Mouse (Mus musculus) G1E (cell line): ENCODE results near the gene Noxred1. TPM values are rescaled to one million over a fixed set of nuclear protein-coding genes. Genes with fewer than 3 reads are reported as not detected.

ENCODE experiments used
- ATAC-seq: 2 replicates; pipeline ENCODE4 v1.8.0; 2016; ENCODE audit warnings: mild to moderate bottlenecking; ENCODE audit not compliant: insufficient number of reproducible peaks, poor library complexity, low FRiP score, severe bottlenecking; ENCODE audit errors: extremely low read depth
- DNase-seq: peaks from one replicate; pipeline ENCODE4 v3.0.0; 2012; ENCODE audit warnings: low spot score
- H3K27me3 ChIP-seq: 2 replicates; pipeline ENCODE4 v1.6.1; 2012; ENCODE audit warnings: mild to moderate bottlenecking, low read length, inconsistent platforms; ENCODE audit not compliant: insufficient read depth
- H3K36me3 ChIP-seq: replicated peaks from 2 replicates; pipeline ENCODE3; 2012; ENCODE audit warnings: mild to moderate bottlenecking, inconsistent platforms
- H3K4me1 ChIP-seq: 2 replicates; pipeline ENCODE4 v1.6.1; 2012; ENCODE audit warnings: low read depth, low read length, inconsistent platforms, mixed read lengths; ENCODE audit not compliant: insufficient read depth
- H3K4me3 ChIP-seq: 2 replicates; pipeline ENCODE4 v1.5.1; 2012; ENCODE audit warnings: low read depth, mild to moderate bottlenecking, inconsistent platforms, low read length, moderate library complexity, mixed read lengths
- H3K9me3 ChIP-seq: replicated peaks from 2 replicates; pipeline ENCODE4 v1.6.1; 2012; ENCODE audit warnings: inconsistent platforms
- CTCF ChIP-seq: IDR thresholded peaks from 2 replicates; pipeline ENCODE4 v1.5.1; 2012; ENCODE audit warnings: low read depth, low read length, inconsistent platforms, mixed read lengths
- GATA1 ChIP-seq: IDR thresholded peaks from 2 replicates; pipeline ENCODE4 v1.6.1; 2012; ENCODE audit warnings: borderline replicate concordance, low read length, inconsistent platforms, mixed read lengths
- GATA2 ChIP-seq: IDR thresholded peaks from 2 replicates; pipeline ENCODE4 v1.6.1; 2012; ENCODE audit warnings: low read depth, low read length, inconsistent platforms, borderline replicate concordance
- POLR2AphosphoS5 ChIP-seq: IDR thresholded peaks from 2 replicates; pipeline ENCODE4 v1.6.1; 2012; ENCODE audit warnings: low read depth, low read length, inconsistent platforms; ENCODE audit not compliant: insufficient replicate concordance
- TAL1 ChIP-seq: conservative IDR thresholded peaks from 2 replicates; pipeline ENCODE4 v1.6.1; 2012; ENCODE audit warnings: low read depth, low read length, inconsistent platforms, mixed read lengths
- polyA plus RNA-seq: library from polyadenylated mRNA; stranded (reverse); fragments of >175 nt; gene quantifications from 2 replicates; pipeline ENCODE4 v1.2.3, GENCODE M21; 2012
- total RNA-seq, 2 experiments: library from RNA; stranded (forward) in 1 of 2; stranded (reverse) in 1 of 2; fragments of 200-1000 nt in 1 of 2; fragments of >200 nt in 1 of 2; fragmentation: Nextera tagmentation in 1 of 2; gene quantifications; 2 replicates each; pipeline ENCODE4 v1.2.3; 2014 to 2017

Gene Noxred1
- total and polyA plus RNA-seq, 3 experiments: 0.11 to 0.75 TPM; not detected in 1

- H3K9me3 ChIP-seq: no peaks in the 10 kb centered on the region
- H3K4me3 ChIP-seq: no peak overlapping the region
- no peaks in the 10 kb centered on the region; the same call in 1 of the 2 replicates for H3K27me3 ChIP-seq
- TF ChIP-seq GATA1 (no peak), TAL1 (no peak), POLR2AphosphoS5 (no peak), GATA2 (no peak), CTCF (no peak)
- no peak for ATAC-seq
- DNase-seq: no peak
- H3K36me3 ChIP-seq: peaks cover 75% of the 10 kb centered on the region
- H3K4me1 ChIP-seq: no peaks in the 10 kb centered on the region
These were observed 63.2 kb downstream of the Noxred1 start for GRCm38 (mm10) chr12:87175194-87175946.

Other genes with a start within 250 kb of the Noxred1 start
- gene Zdhhc22, start 248.3 kb downstream of the Noxred1 start, total RNA-seq (2014; fragmentation: Nextera tagmentation): not detected in 2 replicates
- 0.06 and 0.11 TPM in 2 replicates for gene Zdhhc22, start 248.3 kb downstream of the Noxred1 start, total RNA-seq (2017)
- gene Zdhhc22, start 248.3 kb downstream of the Noxred1 start, polyA plus RNA-seq: not detected in 2 replicates
- gene Tmem63c, start 217.4 kb downstream of the Noxred1 start, total RNA-seq (2014; fragmentation: Nextera tagmentation): not detected in 2 replicates
- gene Tmem63c, start 217.4 kb downstream of the Noxred1 start, total RNA-seq (2017): not detected in 2 replicates
- gene Tmem63c, start 217.4 kb downstream of the Noxred1 start, polyA plus RNA-seq: not detected in 2 replicates
- not detected in 2 replicates for gene Ngb, start 136.2 kb downstream of the Noxred1 start, total RNA-seq (2014; fragmentation: Nextera tagmentation)
- 0.23 and 0.49 TPM in 2 replicates for gene Ngb, start 136.2 kb downstream of the Noxred1 start, total RNA-seq (2017)
- not detected in 2 replicates for gene Ngb, start 136.2 kb downstream of the Noxred1 start, polyA plus RNA-seq
- 71.9 and 80.9 TPM in 2 replicates for gene Gstz1, start 91.6 kb downstream of the Noxred1 start, total RNA-seq (2014; fragmentation: Nextera tagmentation)
- gene Gstz1, start 91.6 kb downstream of the Noxred1 start, total RNA-seq (2017): 51.5 and 54.2 TPM in 2 replicates
- 6.6 and 7.2 TPM in 2 replicates for gene Gstz1, start 91.6 kb downstream of the Noxred1 start, polyA plus RNA-seq
- gene Pomt2, start 90.8 kb downstream of the Noxred1 start, total RNA-seq (2014; fragmentation: Nextera tagmentation): 12.7 and 14.0 TPM in 2 replicates
- 10.6 and 11.9 TPM in 2 replicates for gene Pomt2, start 90.8 kb downstream of the Noxred1 start, total RNA-seq (2017)
- gene Pomt2, start 90.8 kb downstream of the Noxred1 start, polyA plus RNA-seq: 5.0 and 5.3 TPM in 2 replicates
- 2.8 and 3.2 TPM in 2 replicates for gene Samd15, start 39.0 kb downstream of the Noxred1 start, total RNA-seq (2014; fragmentation: Nextera tagmentation)
- 1.5 and 2.3 TPM in 2 replicates for gene Samd15, start 39.0 kb downstream of the Noxred1 start, total RNA-seq (2017)
- 0.21 TPM in 1 of 2 replicates, not detected in the other for gene Samd15, start 39.0 kb downstream of the Noxred1 start, polyA plus RNA-seq
- 21.6 and 21.8 TPM in 2 replicates for gene Tmed8, start 38.3 kb downstream of the Noxred1 start, total RNA-seq (2014; fragmentation: Nextera tagmentation)
- 30.8 and 32.5 TPM in 2 replicates for gene Tmed8, start 38.3 kb downstream of the Noxred1 start, total RNA-seq (2017)
- 1.7 and 2.2 TPM in 2 replicates for gene Tmed8, start 38.3 kb downstream of the Noxred1 start, polyA plus RNA-seq
- 31.6 and 36.4 TPM in 2 replicates for gene Vipas39, start 27.5 kb upstream of the Noxred1 start, total RNA-seq (2014; fragmentation: Nextera tagmentation)
- gene Vipas39, start 27.5 kb upstream of the Noxred1 start, total RNA-seq (2017): 42.4 and 43.1 TPM in 2 replicates
- gene Vipas39, start 27.5 kb upstream of the Noxred1 start, polyA plus RNA-seq: 1.2 and 1.3 TPM in 2 replicates
- gene Ahsa1, start 27.7 kb upstream of the Noxred1 start, total RNA-seq (2014; fragmentation: Nextera tagmentation): 117 and 144 TPM in 2 replicates
- 400 and 401 TPM in 2 replicates for gene Ahsa1, start 27.7 kb upstream of the Noxred1 start, total RNA-seq (2017)
- gene Ahsa1, start 27.7 kb upstream of the Noxred1 start, polyA plus RNA-seq: 207 and 209 TPM in 2 replicates
- not detected in 2 replicates for gene Ism2, start 61.0 kb upstream of the Noxred1 start, total RNA-seq (2014; fragmentation: Nextera tagmentation)
- gene Ism2, start 61.0 kb upstream of the Noxred1 start, total RNA-seq (2017): 0.05 TPM in 1 of 2 replicates, not detected in the other
- gene Ism2, start 61.0 kb upstream of the Noxred1 start, polyA plus RNA-seq: not detected in 2 replicates
- gene Sptlc2, start 149.6 kb upstream of the Noxred1 start, total RNA-seq (2014; fragmentation: Nextera tagmentation): 111 and 123 TPM in 2 replicates
- gene Sptlc2, start 149.6 kb upstream of the Noxred1 start, total RNA-seq (2017): 197 and 212 TPM in 2 replicates
- gene Sptlc2, start 149.6 kb upstream of the Noxred1 start, polyA plus RNA-seq: 50.5 and 52.7 TPM in 2 replicates
- 62.5 and 68.0 TPM in 2 replicates for gene Slirp, start 205.2 kb upstream of the Noxred1 start, total RNA-seq (2014; fragmentation: Nextera tagmentation)
- 149 and 153 TPM in 2 replicates for gene Slirp, start 205.2 kb upstream of the Noxred1 start, total RNA-seq (2017)
- gene Slirp, start 205.2 kb upstream of the Noxred1 start, polyA plus RNA-seq: 4.6 and 7.3 TPM in 2 replicates
- 163 and 180 TPM in 2 replicates for gene Alkbh1, start 205.3 kb upstream of the Noxred1 start, total RNA-seq (2014; fragmentation: Nextera tagmentation)
- gene Alkbh1, start 205.3 kb upstream of the Noxred1 start, total RNA-seq (2017): 104 and 106 TPM in 2 replicates
- 36.6 and 41.3 TPM in 2 replicates for gene Alkbh1, start 205.3 kb upstream of the Noxred1 start, polyA plus RNA-seq
- gene Snw1, start 233.5 kb upstream of the Noxred1 start, total RNA-seq (2014; fragmentation: Nextera tagmentation): 148 and 150 TPM in 2 replicates
- gene Snw1, start 233.5 kb upstream of the Noxred1 start, total RNA-seq (2017): 218 and 244 TPM in 2 replicates
- 22.6 and 29.8 TPM in 2 replicates for gene Snw1, start 233.5 kb upstream of the Noxred1 start, polyA plus RNA-seq